Mouse (Mus musculus) stomach, embryonic 14.5 days (tissue): ENCODE results near the gene Dock9. TPM values are rescaled to one million over a fixed set of nuclear protein-coding genes. Genes with fewer than 3 reads are reported as not detected.

Experiments
- ATAC-seq: fragments of 200-750 bp; cut with Nextera tagmentation; 2 replicates; pipeline ENCODE4 v1.8.0; 2017; ENCODE audit warnings: low read depth, moderate TSS enrichment; ENCODE audit not compliant: insufficient number of reproducible peaks, insufficient read depth, low FRiP score
- H3K27ac ChIP-seq: fragments of 300-500 bp; sonication (generic); 2 replicates; pipeline ENCODE4 v1.5.1; 2014; ENCODE audit warnings: mild to moderate bottlenecking, low read length, moderate library complexity, mixed read lengths
- H3K27me3 ChIP-seq: fragments of 300-500 bp; sonication (generic); 2 replicates; pipeline ENCODE4 v1.6.1; 2014; ENCODE audit warnings: low read length, control low read depth, mixed read lengths; ENCODE audit not compliant: control insufficient read depth, insufficient read depth
- H3K36me3 ChIP-seq: fragments of 300-500 bp; sonication (generic); 2 replicates; pipeline ENCODE4 v1.6.1; 2014; ENCODE audit warnings: mild to moderate bottlenecking, control low read depth, low read length, moderate library complexity, mixed read lengths; ENCODE audit not compliant: control insufficient read depth, insufficient read depth
- H3K4me1 ChIP-seq: fragments of 300-500 bp; sonication (generic); 2 replicates; pipeline ENCODE4 v1.6.1; 2014; ENCODE audit warnings: low read length, control low read depth, mixed read lengths; ENCODE audit not compliant: control insufficient read depth, insufficient read depth
- H3K4me2 ChIP-seq: fragments of 300-500 bp; sonication (generic); replicated peaks from 2 replicates; pipeline ENCODE4 v1.6.1; 2014; ENCODE audit warnings: low read depth, low read length, control low read depth
- H3K4me3 ChIP-seq: fragments of 300-500 bp; sonication (generic); 2 replicates; pipeline ENCODE4 v1.5.1; 2014; ENCODE audit warnings: low read depth, low read length, control low read depth
- H3K9ac ChIP-seq: fragments of 300-500 bp; sonication (generic); replicated peaks from 2 replicates; pipeline ENCODE4 v1.6.1; 2014; ENCODE audit warnings: low read depth, mild to moderate bottlenecking, control low read depth, low read length, moderate library complexity, mixed read lengths
- H3K9me3 ChIP-seq: fragments of 300-500 bp; sonication (generic); 2 replicates; pipeline ENCODE4 v1.6.1; 2016; ENCODE audit warnings: low read depth, low read length, control low read depth; ENCODE audit not compliant: control insufficient read depth
- WGBS: fragments of 180-500 bp; shearing (Covaris S2); extraction: QIAGEN DNeasy Blood & Tissue Kit; methylation state at CpG from one replicate; pipeline ENCODE4 v1.1.7; 2014; 5-methylcytosine and 5-hydroxymethylcytosine counted together
- polyA plus RNA-seq: library from polyadenylated mRNA; unstranded; fragments of >200 nt; fragmentation: Nextera tagmentation; extraction: Ambion mirVana; gene quantifications from 2 replicates; pipeline ENCODE4 v1.2.1, GENCODE M21; 2014

The Dock9 gene
- polyA plus RNA-seq, 1 experiment from 2014 or later = 28.0 TPM

GRCm38 (mm10) chr14:121556401-121557315, 241.0 kb downstream of the Dock9 start:
- Histone ChIP-seq H3K27ac (no peak overlapping the region), H3K9ac (no peak overlapping the region), H3K4me1 (no peaks in the 10 kb centered on the region), H3K4me2 (no peak overlapping the region), H3K9me3 (no peaks in the 10 kb centered on the region), H3K36me3 (peaks cover 18% of the 10 kb centered on the region; the same call in 1 of the 2 replicates), H3K27me3 (no peaks in the 10 kb centered on the region), H3K4me3 (no peak overlapping the region)
- ATAC-seq = no peak
- WGBS = 87% methylated on average over 21 of the region's 21 CpGs

- no peak overlapping the region for H3K4me3 ChIP-seq
- no peak for ATAC-seq
- H3K27me3 ChIP-seq = no peaks in the 10 kb centered on the region
- no peaks in the 10 kb centered on the region for H3K4me1 ChIP-seq
- H3K36me3 ChIP-seq = peaks cover 11% of the 10 kb centered on the region
- no peak overlapping the region for H3K9ac ChIP-seq
- H3K27ac ChIP-seq = no peak overlapping the region
- H3K4me2 ChIP-seq = no peak overlapping the region
- no peaks in the 10 kb centered on the region for H3K9me3 ChIP-seq
Observed at GRCm38 (mm10) chr14:121553785-121554184, 243.9 kb downstream of the Dock9 start.

DNA sequence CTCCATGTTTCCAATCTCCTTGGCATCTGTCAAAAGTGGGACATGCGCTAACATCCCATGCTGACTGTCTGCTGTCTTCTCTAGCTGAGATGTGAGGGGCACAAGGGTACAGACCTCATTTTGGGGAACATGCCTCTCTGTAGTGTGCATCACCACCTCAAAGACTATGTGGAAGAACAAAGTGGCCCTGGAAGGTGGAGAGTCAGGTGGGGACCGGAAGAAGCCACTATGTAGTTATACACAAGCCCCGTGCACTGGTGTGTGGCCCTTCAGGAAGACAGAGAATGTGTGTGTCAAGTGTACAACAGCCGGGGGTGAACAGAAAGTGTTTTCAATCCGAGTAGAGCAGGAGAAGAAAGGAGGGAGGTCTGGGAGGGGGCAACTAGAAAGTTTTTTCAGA, 245.1 kb downstream of the Dock9 start:
- no peak overlapping the region for H3K27ac ChIP-seq
- no peaks in the 10 kb centered on the region for H3K4me1 ChIP-seq
- ATAC-seq = no peak
- H3K27me3 ChIP-seq = no peaks in the 10 kb centered on the region
- no peak overlapping the region for H3K4me3 ChIP-seq
- H3K9me3 ChIP-seq = no peaks in the 10 kb centered on the region
- H3K36me3 ChIP-seq = peaks cover 11% of the 10 kb centered on the region
- WGBS = 75% methylated on average over 5 of the region's 5 CpGs
- H3K4me2 ChIP-seq = no peak overlapping the region
- H3K9ac ChIP-seq = no peak overlapping the region

DNA sequence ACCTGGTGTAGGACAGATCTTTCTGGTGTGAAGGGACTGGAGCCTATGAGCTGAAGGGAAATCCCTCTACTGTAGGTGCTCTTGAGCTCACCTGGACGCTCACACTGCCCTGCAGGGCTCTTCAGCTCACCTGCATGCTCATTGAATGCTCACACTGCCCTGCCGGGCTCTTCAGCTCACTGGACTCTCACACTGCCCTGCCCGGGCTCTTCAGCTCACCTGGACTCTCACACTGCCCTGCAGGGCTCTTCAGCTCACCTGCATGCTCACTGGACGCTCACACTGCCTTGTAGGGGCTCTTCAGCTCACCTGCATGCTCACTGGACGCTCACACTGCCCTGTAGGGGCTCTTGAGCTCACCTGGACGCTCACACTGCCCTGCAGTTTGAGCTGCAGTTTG, 247.8 kb downstream of the Dock9 start:
- Histone ChIP-seq H3K36me3 (peaks cover 20% of the 10 kb centered on the region), H3K27me3 (no peaks in the 10 kb centered on the region), H3K9ac (no peak overlapping the region)

DNA sequence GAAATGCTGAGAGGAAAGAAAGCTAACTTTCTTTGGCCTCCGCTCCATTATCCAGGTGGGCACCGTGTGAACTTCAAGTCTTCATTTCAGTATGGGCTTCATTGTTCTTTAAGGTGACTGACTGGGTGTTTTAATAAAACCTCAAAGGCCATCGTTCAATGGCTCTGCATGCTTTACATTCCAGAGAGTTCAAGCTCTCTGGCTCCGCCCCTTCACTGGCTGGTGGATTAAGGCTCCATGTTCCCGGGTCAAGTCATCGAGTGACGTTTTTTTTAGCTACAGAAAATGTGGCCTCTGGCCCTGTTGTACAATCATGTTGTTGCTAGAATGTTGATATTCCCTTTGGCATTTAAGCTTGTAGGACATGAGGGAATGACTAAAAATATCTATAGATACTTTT, 249.9 kb downstream of the Dock9 start:
- WGBS = 45% methylated on average over 7 of the region's 7 CpGs
- Histone ChIP-seq H3K4me1 (no peaks in the 10 kb centered on the region), H3K4me3 (no peak overlapping the region), H3K27ac (no peak overlapping the region), H3K36me3 (peaks cover 15% of the 10 kb centered on the region), H3K4me2 (no peak overlapping the region), H3K27me3 (no peaks in the 10 kb centered on the region), H3K9ac (no peak overlapping the region), H3K9me3 (no peaks in the 10 kb centered on the region)
- no peak for ATAC-seq

More for the DNA sequence above, 247.8 kb downstream of the Dock9 start:
- WGBS = 75% methylated on average over 6 of the region's 6 CpGs
- Histone ChIP-seq H3K9me3 (no peaks in the 10 kb centered on the region), H3K4me1 (no peaks in the 10 kb centered on the region), H3K4me2 (no peak overlapping the region), H3K4me3 (no peak overlapping the region), H3K27ac (no peak overlapping the region)
- ATAC-seq = no peak

GRCm38 (mm10) chr14:121546621-121547020, 251.0 kb downstream of the Dock9 start:
- Histone ChIP-seq H3K4me2 (no peak overlapping the region), H3K9me3 (no peaks in the 10 kb centered on the region), H3K4me3 (no peak overlapping the region), H3K4me1 (no peaks in the 10 kb centered on the region), H3K27ac (no peak overlapping the region), H3K9ac (no peak overlapping the region), H3K27me3 (no peaks in the 10 kb centered on the region), H3K36me3 (peaks cover 20% of the 10 kb centered on the region)
- ATAC-seq = no peak
- WGBS = 85% methylated on average over 5 of the region's 5 CpGs

- Histone ChIP-seq H3K9me3 (no peaks in the 10 kb centered on the region), H3K27me3 (no peaks in the 10 kb centered on the region), H3K27ac (no peak overlapping the region), H3K9ac (no peak overlapping the region), H3K4me3 (no peak overlapping the region), H3K4me1 (no peaks in the 10 kb centered on the region), H3K4me2 (no peak overlapping the region), H3K36me3 (peaks cover 20% of the 10 kb centered on the region)
- ATAC-seq = no peak
- WGBS = 88% methylated on average over 14 of the region's 14 CpGs
Observed at GRCm38 (mm10) chr14:121545551-121546331, 251.9 kb downstream of the Dock9 start.

DNA sequence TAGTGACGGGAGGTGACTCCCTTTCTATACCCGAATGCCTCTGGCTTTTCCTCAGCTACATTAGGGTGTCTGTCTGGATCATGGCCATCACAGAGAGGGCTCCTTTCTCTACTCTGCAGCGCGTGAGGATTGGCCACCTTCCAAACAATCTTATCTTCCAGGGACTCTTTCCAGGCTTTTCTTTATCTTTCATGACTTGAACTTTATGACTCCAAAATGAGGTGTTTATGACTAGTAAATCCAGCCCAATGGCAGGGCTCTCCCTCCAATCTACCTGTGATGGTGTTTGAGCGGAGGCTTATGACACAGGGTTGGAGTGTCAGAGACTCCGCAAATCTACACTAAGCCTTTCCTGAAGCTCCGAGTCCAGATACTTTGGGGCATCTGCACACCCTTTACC, 256.4 kb downstream of the Dock9 start:
- no peak for ATAC-seq
- Histone ChIP-seq H3K4me3 (no peak overlapping the region), H3K4me1 (no peaks in the 10 kb centered on the region), H3K36me3 (peaks cover 15% of the 10 kb centered on the region; the same call in 1 of the 2 replicates), H3K27ac (no peak overlapping the region), H3K27me3 (no peaks in the 10 kb centered on the region), H3K9me3 (peaks cover 4% of the 10 kb centered on the region; the same call in 1 of the 2 replicates), H3K4me2 (no peak overlapping the region), H3K9ac (no peak overlapping the region)
- 75% methylated on average over 7 of the region's 7 CpGs for WGBS
